Mouse (Mus musculus): Measurements from ENCODE around the gene Il18bp. TPM values are rescaled to one million over a fixed set of nuclear protein-coding genes. Genes with fewer than 3 reads are reported as not detected.
"Not testable (repeated sequence)": the region's sequence is repeated elsewhere in the genome, so short reads cannot be mapped to it uniquely, and the experiment has no call there.

Il18bp gene
- polyA plus RNA-seq (2015; fragmentation: Nextera tagmentation; extraction: Ambion mirVana): 3.4 and 4.4 TPM in 2 replicates

DNA sequence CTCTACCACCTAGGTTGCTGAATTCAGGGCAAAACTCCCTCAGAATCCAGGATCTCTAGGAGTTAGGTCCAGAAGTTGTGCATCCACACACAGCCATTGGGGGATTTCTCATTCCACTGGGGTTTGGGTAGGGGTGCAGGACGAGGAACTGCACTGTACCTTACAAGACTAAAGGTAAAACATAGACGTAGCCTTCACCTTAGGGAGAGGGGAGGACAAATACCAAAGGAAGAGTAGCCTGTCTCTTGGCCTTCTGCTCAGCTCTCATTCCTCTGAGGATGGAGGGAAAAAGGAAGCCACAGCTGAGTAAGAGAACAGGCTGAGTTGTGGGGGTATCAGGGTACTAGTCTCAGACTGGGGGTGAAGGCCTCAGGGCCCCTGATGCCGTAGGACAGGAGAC lies at the start of gene Il18bp:
Gene Il18bp, minus strand, starts transcription at position 101 of the 400 bp plus-strand sequence.
- Histone ChIP-seq H3K4me3 (no peak within 1 kb of the TSS), H3K4me2 (replicated peaks) (no peak within 1 kb of the TSS), H3K4me1 (no peaks in the 10 kb centered on the region), H3K36me3 (peaks cover 87% of the 10 kb centered on the region), H3K9ac (replicated peaks) (no peak within 1 kb of the TSS), H3K27me3 (no peaks in the 10 kb centered on the region), H3K9me3 (no peaks in the 10 kb centered on the region), H3K27ac (replicated peaks) (no peak within 1 kb of the TSS)
- 95% methylated on average over 3 of the region's 3 CpGs for WGBS
- no peak for ATAC-seq (replicated peaks)

DNA sequence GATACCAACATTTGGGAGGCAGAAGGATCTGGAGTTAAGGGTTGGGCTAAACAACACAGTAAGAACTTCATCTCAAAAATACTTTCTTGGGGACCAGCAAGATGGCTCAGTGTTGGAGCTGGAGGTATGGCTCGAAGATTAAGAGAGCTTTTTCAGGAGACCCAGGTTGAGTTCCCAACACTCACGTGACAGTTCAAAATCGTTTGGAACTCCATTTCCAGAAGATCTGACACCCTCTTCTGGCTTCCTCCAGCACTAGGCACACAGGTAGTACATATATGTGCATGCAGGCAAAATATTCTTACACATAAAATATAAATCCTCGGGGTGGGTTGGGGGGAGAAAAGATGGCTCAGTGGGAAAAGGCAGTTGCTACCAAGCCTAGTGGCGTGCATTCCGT lies 47.9 kb upstream of the Il18bp start:
- no peaks in the 10 kb centered on the region for H3K27me3 ChIP-seq
- H3K4me3 ChIP-seq: peak overlapping the region; percentile 67
- H3K4me1 ChIP-seq: peaks cover 40% of the 10 kb centered on the region
- H3K36me3 ChIP-seq: peaks cover 10% of the 10 kb centered on the region; the same call in 1 of the 2 replicates
- H3K9ac ChIP-seq (replicated peaks): peak overlapping the region; percentile 78
- 72% methylated on average over 6 of the region's 6 CpGs for WGBS
- H3K27ac ChIP-seq (replicated peaks): no peak overlapping the region
- peak overlapping the region; percentile 55 for H3K4me2 ChIP-seq (replicated peaks)
- ATAC-seq (replicated peaks): no peak
- H3K9me3 ChIP-seq: no peaks in the 10 kb centered on the region

GRCm38 (mm10) chr7:102065046-102065891 lies 46.8 kb upstream of the Il18bp start, which contains the start of the genes Rnf121, Xndc1 and Xntrpc:
TSS of gene Rnf121 (minus strand) at chr7:102065469.
TSS of gene Xndc1 (plus strand) at chr7:102065511.
TSS of gene Xntrpc (plus strand) at chr7:102065713.
- Histone ChIP-seq H3K9me3 (no peaks in the 10 kb centered on the region), H3K27me3 (no peaks in the 10 kb centered on the region), H3K36me3 (0 out of 2 replicates have a peak, but pooled peaks cover 3% of the 10 kb centered on the region), H3K4me1 (peaks cover 40% of the 10 kb centered on the region), H3K4me3 (peak within 1 kb of the TSS; percentile 67), H3K27ac (replicated peaks) (peak within 1 kb of the TSS; percentile 91), H3K9ac (replicated peaks) (peak within 1 kb of the TSS; percentile 78), H3K4me2 (replicated peaks) (peak within 1 kb of the TSS; percentile 55)
- ATAC-seq (replicated peaks): peak; percentile 100
- WGBS: under 1% methylated on average over 56 of the region's 56 CpGs

- H3K4me3 ChIP-seq: peak overlapping the region; percentile 67
Measured at GRCm38 (mm10) chr7:102064655-102065045, 46.2 kb upstream of the Il18bp start.

DNA sequence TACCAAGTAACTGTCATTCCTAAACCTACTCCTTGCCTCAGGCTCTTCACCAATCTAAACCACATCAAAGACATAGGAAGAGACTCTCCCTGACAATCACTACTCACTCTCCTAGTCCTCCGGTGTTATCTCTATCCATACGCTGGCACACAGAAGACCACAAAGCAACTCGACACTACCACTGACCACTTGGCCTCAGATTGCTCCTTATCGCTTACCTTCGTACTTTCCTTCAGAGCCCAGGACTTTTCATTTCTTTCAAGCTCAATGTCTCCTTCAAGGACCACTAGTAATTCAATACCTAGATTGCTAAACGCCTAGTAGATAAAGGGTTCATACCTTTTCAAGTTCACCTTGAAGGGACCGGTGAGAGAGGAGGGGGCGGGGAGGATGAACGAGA lies 45.4 kb upstream of the Il18bp start:
- H3K9ac ChIP-seq (replicated peaks): no peak overlapping the region
- H3K4me2 ChIP-seq (replicated peaks): peak overlapping the region; percentile 55
- H3K4me3 ChIP-seq: peak overlapping the region; percentile 67
- no peak for ATAC-seq (replicated peaks)
- no peaks in the 10 kb centered on the region for H3K9me3 ChIP-seq
- 93% methylated on average over 9 of the region's 9 CpGs for WGBS
- no peak overlapping the region for H3K27ac ChIP-seq (replicated peaks)
- peaks cover 40% of the 10 kb centered on the region for H3K4me1 ChIP-seq
- H3K36me3 ChIP-seq: peaks cover 12% of the 10 kb centered on the region
- H3K27me3 ChIP-seq: no peaks in the 10 kb centered on the region

More at GRCm38 (mm10) chr7:102064655-102065045, 46.2 kb upstream of the Il18bp start:
- peak overlapping the region; percentile 55 for H3K4me2 ChIP-seq (replicated peaks)
- peak overlapping the region; percentile 78 for H3K9ac ChIP-seq (replicated peaks)
- H3K4me1 ChIP-seq: peaks cover 40% of the 10 kb centered on the region
- H3K9me3 ChIP-seq: no peaks in the 10 kb centered on the region
- no peaks in the 10 kb centered on the region for H3K27me3 ChIP-seq
- peak overlapping the region; percentile 91 for H3K27ac ChIP-seq (replicated peaks)
- H3K36me3 ChIP-seq: peaks cover 4% of the 10 kb centered on the region
- WGBS: 0% methylated on average over 9 of the region's 9 CpGs
- peak; percentile 46 for ATAC-seq (replicated peaks)

- 80% methylated on average over 1 of the region's 1 CpGs for WGBS
- H3K9ac ChIP-seq (replicated peaks): no peak overlapping the region
- H3K4me1 ChIP-seq: peaks cover 36% of the 10 kb centered on the region
- H3K27me3 ChIP-seq: no peaks in the 10 kb centered on the region
- no peak for ATAC-seq (replicated peaks)
- H3K27ac ChIP-seq (replicated peaks): no peak overlapping the region
- no peak overlapping the region for H3K4me3 ChIP-seq
- H3K9me3 ChIP-seq: no peaks in the 10 kb centered on the region
- H3K4me2 ChIP-seq (replicated peaks): no peak overlapping the region
- peaks cover 21% of the 10 kb centered on the region for H3K36me3 ChIP-seq
Measured at GRCm38 (mm10) chr7:102062203-102062602, 43.7 kb upstream of the Il18bp start.

DNA sequence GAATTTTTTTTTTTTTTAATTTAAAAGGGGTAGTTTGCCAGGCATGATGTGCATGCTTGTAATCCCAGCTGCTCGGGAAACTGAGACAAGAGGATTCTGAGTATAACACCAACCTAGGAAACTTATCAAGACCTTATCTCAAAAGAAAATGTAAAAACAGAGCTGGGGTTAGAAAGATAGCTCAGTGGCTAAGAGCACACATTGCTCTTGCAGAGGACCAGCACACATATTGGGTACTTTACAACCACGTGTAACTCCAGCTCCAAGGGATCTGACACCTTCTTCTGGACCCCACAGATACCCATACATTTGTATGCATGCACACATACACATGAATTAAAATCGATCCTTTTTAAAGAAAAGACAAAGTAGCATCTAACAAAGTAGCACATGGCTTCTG lies 42.9 kb upstream of the Il18bp start:
- H3K4me3 ChIP-seq: no peak overlapping the region
- peaks cover 30% of the 10 kb centered on the region for H3K4me1 ChIP-seq
- H3K4me2 ChIP-seq (replicated peaks): no peak overlapping the region
- WGBS: 93% methylated on average over 3 of the region's 3 CpGs
- no peak for ATAC-seq (replicated peaks)
- H3K27ac ChIP-seq (replicated peaks): no peak overlapping the region
- H3K36me3 ChIP-seq: peaks cover 21% of the 10 kb centered on the region
- H3K9me3 ChIP-seq: no peaks in the 10 kb centered on the region
- H3K27me3 ChIP-seq: no peaks in the 10 kb centered on the region
- H3K9ac ChIP-seq (replicated peaks): no peak overlapping the region

- H3K9me3 ChIP-seq; ATAC-seq (replicated peaks); H3K4me2 ChIP-seq (replicated peaks); H3K4me3 ChIP-seq; H3K9ac ChIP-seq (replicated peaks); H3K4me1 ChIP-seq; H3K27me3 ChIP-seq; H3K27ac ChIP-seq (replicated peaks): not testable (repeated sequence)
- peaks cover 15% of the 10 kb centered on the region; the same call in 1 of the 2 replicates for H3K36me3 ChIP-seq
Measured at GRCm38 (mm10) chr7:102048524-102048923, 30.0 kb upstream of the Il18bp start.

DNA sequence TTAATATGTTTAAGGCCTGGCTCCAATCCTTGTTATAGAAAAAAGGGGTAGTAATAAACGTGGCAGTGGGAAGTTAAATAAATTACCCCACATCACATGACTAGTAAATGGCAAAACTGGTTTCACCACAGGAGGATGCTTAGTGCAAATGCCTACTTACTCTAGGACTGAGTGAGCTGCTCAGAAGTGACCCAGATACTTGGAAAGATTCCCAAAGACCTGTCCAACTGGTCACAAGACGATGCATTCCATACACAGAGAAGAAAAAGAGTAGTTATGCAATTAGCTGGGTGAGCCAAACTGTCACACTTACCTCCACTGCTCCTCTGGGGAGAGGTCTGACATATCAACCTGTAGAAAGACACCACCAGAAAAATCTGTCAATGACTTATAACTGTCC lies 23.8 kb upstream of the Il18bp start:
- WGBS: 84% methylated on average over 2 of the region's 2 CpGs
- no peak overlapping the region for H3K4me3 ChIP-seq
- H3K36me3 ChIP-seq: peaks cover 42% of the 10 kb centered on the region
- no peaks in the 10 kb centered on the region for H3K27me3 ChIP-seq
- H3K4me2 ChIP-seq (replicated peaks): no peak overlapping the region
- no peak overlapping the region for H3K9ac ChIP-seq (replicated peaks)
- no peak overlapping the region for H3K27ac ChIP-seq (replicated peaks)
- H3K4me1 ChIP-seq: no peaks in the 10 kb centered on the region
- ATAC-seq (replicated peaks): no peak
- no peaks in the 10 kb centered on the region for H3K9me3 ChIP-seq

DNA sequence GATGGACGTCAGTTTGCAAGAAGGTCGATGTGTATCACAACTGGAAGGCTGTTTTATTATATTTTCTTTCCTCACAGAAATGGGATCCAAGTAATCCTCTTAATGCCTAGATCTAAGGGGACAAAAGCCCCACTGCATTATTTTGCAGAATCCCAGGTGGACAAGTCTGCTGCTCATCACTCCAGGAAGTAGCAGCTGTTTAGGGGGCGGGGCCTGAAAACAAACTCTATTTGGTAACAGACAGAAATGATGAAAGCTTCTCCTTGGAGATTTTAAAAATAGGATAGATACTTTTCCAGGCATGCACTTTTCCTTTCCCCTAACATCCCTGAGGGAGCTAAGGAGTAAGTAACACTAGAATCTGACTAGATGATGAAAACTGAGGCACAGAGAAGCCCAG lies 18.8 kb upstream of the Il18bp start:
- Histone ChIP-seq H3K4me1 (no peaks in the 10 kb centered on the region), H3K9ac (replicated peaks) (no peak overlapping the region), H3K36me3 (peaks cover 77% of the 10 kb centered on the region), H3K4me2 (replicated peaks) (no peak overlapping the region), H3K4me3 (no peak overlapping the region), H3K27me3 (no peaks in the 10 kb centered on the region), H3K9me3 (no peaks in the 10 kb centered on the region), H3K27ac (replicated peaks) (no peak overlapping the region)
- no peak for ATAC-seq (replicated peaks)
- WGBS: 93% methylated on average over 3 of the region's 3 CpGs

- ATAC-seq (replicated peaks): no peak
- Histone ChIP-seq H3K4me3 (no peak overlapping the region), H3K9me3 (no peaks in the 10 kb centered on the region), H3K27me3 (no peaks in the 10 kb centered on the region), H3K4me1 (no peaks in the 10 kb centered on the region), H3K4me2 (replicated peaks) (no peak overlapping the region), H3K9ac (replicated peaks) (no peak overlapping the region), H3K36me3 (peaks cover 79% of the 10 kb centered on the region), H3K27ac (replicated peaks) (no peak overlapping the region)
- WGBS: 81% methylated on average over 2 of the region's 2 CpGs
Measured at GRCm38 (mm10) chr7:102035534-102035933, 17.0 kb upstream of the Il18bp start.

DNA sequence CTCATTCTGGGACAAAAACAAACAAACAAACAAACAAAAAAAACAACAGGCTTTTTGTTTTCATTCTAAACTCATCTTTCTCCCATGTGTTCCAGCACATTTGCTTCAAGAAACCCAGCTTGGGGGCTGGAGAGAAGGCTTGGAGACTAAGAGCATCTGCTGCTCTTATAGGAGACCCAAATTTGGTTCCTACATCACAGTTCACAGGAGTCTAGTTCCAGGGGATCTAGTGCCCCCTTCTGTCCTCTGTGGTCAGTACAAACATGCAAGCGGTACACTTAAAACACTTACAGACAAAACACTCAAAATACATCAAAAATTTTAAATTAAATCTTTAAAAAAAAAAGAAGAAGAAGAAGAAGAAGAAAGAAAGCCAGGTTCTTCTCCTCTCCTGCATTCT lies 16.4 kb upstream of the Il18bp start:
- Histone ChIP-seq H3K4me2 (replicated peaks) (no peak overlapping the region), H3K36me3 (peaks cover 79% of the 10 kb centered on the region), H3K9me3 (no peaks in the 10 kb centered on the region), H3K27ac (replicated peaks) (no peak overlapping the region), H3K27me3 (no peaks in the 10 kb centered on the region), H3K9ac (replicated peaks) (no peak overlapping the region), H3K4me1 (no peaks in the 10 kb centered on the region), H3K4me3 (no peak overlapping the region)
- WGBS: 97% methylated on average over 1 of the region's 1 CpGs
- ATAC-seq (replicated peaks): no peak

All from forebrain, embryonic 15.5 days (tissue).